Mouse (Mus musculus): ENCODE measurements around the gene Flna. TPM values are rescaled to one million over a fixed set of nuclear protein-coding genes. Genes with fewer than 3 reads are reported as not detected.

The Flna gene
- polyA plus RNA-seq, 1 experiment from 2014 or later: 215 TPM

DNA sequence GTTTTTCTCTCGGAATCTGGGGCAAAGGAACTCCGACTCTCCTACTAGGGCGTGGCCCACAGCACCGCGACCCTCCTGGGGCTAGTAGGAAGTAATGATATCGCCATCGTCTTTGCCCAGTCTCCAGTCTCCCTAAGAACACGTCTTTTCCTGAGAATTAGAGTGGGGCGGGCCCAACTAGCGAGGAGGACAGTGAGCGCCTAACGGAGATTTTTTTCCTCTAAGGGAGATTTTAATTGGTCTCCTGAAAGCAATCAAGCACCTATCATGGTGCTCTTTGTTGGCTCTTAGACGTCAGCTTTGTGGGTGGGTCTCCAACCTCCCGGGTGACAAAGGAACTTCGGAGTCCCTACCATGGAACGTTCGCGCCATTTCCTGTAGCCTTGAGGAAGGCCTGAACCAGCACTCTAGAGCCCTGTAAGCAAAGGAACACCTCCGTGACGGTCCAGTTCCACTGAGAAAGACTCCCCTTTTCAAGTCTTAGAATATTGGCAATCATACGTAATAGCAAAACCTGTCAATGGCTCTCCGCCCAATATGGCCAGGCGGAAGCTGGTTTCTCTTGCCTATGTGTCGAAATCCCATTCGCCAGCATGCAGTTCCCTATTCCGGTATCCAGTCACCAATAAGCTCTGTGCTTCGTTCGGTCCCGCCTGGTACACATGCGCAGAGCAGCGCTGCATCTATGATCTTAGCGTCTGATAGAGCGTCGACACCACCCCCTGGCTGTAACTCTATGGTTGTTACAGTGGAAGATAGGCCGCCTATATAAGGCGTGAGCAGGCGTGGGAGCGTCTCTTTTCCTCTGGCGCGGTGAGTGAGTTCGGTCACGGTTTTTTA lies 20.7 kb upstream of the Flna start, which contains the start of gene Rpl10:
Gene Rpl10, plus strand, starts transcription at position 751 of the 840 bp plus-strand sequence.
- WGBS: 15% methylated on average over 42 of the region's 42 CpGs
- H3K27ac ChIP-seq: peak within 1 kb of the TSS; percentile 94
- no peaks in the 10 kb centered on the region for H3K9me3 ChIP-seq
- H3K27me3 ChIP-seq (ENCODE audit: insufficient read depth, poor library complexity, severe bottlenecking): no peaks in the 10 kb centered on the region
- DNase-seq (ENCODE audit: low spot score): peak; percentile 90
- H3K36me3 ChIP-seq: peaks cover 14% of the 10 kb centered on the region
- H3K4me3 ChIP-seq: peak within 1 kb of the TSS; percentile 62
- H3K4me1 ChIP-seq (replicated peaks): peaks cover 4% of the 10 kb centered on the region

DNA sequence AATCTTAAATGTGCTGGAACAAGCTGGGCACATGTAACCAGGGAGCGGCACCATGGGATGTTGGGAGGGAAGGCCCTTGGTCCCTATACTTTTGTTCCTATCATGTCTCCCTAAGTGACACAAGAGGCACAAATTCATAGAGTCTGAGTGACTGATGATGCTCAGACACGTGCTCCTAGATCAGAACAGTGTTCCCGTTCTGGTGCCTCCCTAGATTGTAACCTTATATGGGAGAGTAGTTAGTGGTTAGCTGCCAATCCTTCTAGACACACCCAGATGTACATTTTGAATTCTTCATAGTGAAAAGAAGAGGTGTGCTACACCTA lies 20.1 kb upstream of the Flna start:
- DNase-seq (ENCODE audit: low spot score): no peak
- WGBS: 24% methylated on average over 3 of the region's 3 CpGs
- Histone ChIP-seq H3K36me3 (peaks cover 14% of the 10 kb centered on the region), H3K4me1 (replicated peaks) (peaks cover 4% of the 10 kb centered on the region), H3K27ac (peak overlapping the region; percentile 94), H3K4me3 (peak overlapping the region; percentile 62), H3K27me3 (ENCODE audit: insufficient read depth, poor library complexity, severe bottlenecking) (no peaks in the 10 kb centered on the region), H3K9me3 (no peaks in the 10 kb centered on the region)

DNA sequence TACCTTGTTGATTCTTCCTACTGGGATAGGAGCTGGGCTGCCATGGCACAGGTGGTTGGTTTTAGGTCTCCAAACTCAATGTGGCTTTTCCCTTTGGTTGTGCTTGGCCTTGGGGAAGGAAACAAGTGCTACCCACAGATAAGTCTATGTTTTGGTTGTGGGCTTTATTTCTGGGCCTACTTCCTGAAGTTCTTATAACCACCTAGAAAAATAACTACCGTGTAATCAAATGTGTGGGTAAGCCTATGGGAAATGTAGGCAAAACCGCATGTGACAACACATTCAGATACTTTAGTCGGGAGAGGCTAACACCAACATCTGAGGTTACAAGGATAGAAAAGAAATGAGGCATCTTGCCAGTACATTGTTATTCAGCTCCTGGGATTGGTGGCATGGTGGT lies 8.1 kb upstream of the Flna start:
- Histone ChIP-seq H3K9me3 (no peaks in the 10 kb centered on the region), H3K4me3 (no peak overlapping the region), H3K4me1 (replicated peaks) (peaks cover 5% of the 10 kb centered on the region), H3K27ac (no peak overlapping the region), H3K27me3 (ENCODE audit: insufficient read depth, poor library complexity, severe bottlenecking) (no peaks in the 10 kb centered on the region), H3K36me3 (peaks cover 35% of the 10 kb centered on the region)
- no peak for DNase-seq (ENCODE audit: low spot score)
- 95% methylated on average over 3 of the region's 3 CpGs for WGBS

DNA sequence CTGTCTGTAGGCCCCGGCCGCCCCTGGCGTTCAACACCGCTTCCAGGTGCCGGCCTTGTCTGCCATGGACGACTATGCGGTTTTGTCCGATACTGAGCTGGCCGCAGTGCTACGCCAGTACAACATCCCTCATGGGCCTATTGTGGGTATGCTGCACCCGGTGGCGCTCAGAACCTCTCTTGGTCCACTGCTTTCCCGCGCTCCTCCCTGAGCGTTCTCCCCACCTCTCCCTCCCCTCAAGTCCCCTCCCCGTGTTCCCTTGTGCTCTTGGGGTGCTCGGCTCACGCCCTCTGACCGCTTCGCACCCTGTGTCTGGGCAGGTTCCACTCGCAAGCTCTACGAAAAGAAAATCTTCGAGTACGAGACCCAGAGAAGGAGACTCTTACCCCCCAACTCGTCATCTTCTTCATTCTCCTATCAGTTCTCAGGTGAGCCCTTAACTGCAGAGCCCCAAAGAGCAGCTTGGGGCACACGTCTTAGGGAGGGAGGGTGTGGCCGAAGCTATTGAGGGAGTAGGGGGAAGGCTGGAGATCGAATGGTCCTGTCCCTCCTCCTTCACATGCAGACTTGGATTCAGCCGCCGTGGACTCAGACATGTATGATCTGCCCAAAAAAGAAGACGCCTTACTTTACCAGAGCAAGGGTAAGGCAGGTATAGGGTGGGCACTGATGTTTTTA lies 5.4 kb upstream of the Flna start:
- Histone ChIP-seq H3K9me3 (no peaks in the 10 kb centered on the region), H3K36me3 (peaks cover 31% of the 10 kb centered on the region), H3K27me3 (ENCODE audit: insufficient read depth, poor library complexity, severe bottlenecking) (peaks cover 6% of the 10 kb centered on the region; the same call in 1 of the 2 replicates), H3K4me1 (replicated peaks) (peaks cover 5% of the 10 kb centered on the region), H3K27ac (peak overlapping the region; percentile 92), H3K4me3 (peak overlapping the region; percentile 66)
- no peak for DNase-seq (ENCODE audit: low spot score)
- WGBS: 27% methylated on average over 31 of the region's 31 CpGs

DNA sequence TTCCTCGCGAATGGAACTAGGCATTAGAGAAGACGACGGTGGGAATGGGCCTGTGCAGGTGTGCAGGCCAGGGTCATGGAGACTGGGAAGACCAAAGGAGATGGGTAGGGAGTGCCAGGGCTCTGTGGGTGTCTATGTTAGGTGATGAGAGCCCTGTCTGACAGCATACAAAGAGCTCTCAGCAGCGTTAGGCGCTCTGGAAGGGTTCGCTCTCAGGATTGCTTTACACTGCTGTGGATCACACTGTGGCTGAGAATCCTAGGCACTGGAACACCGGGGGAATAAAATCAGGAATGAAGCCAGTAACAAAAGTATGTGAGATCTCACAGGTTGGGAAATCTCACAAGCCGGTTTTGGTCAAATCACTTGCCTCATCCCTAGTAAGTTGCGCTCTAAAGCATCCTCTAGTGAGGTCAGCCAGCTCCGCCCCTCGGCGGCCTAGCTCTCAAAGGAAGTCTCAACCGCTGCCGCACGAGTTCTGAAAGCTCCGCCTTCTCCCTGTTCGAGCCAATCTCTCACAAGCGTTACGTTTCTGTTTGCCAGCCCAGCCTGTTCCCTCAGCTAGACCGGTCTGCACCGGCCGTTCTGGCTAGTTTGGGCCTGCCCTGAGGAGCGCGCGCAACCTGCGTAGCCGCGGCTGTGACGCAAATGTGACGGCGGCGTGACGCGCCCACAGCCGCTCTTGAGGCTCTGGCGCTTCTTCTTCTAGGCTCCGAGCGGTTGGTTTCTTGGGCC lies 4.7 kb upstream of the Flna start, which contains the start of gene Emd:
Gene Emd, plus strand, starts transcription at position 535 of the 735 bp plus-strand sequence.
- H3K9me3 ChIP-seq: no peaks in the 10 kb centered on the region; the same call in 1 of the 2 replicates
- WGBS: 19% methylated on average over 39 of the region's 39 CpGs
- peak within 1 kb of the TSS; percentile 92 for H3K27ac ChIP-seq
- DNase-seq (ENCODE audit: low spot score): peak; percentile 88
- H3K36me3 ChIP-seq: peaks cover 28% of the 10 kb centered on the region
- H3K4me1 ChIP-seq (replicated peaks): peaks cover 12% of the 10 kb centered on the region
- H3K4me3 ChIP-seq: peak within 1 kb of the TSS; percentile 66
- peaks cover 6% of the 10 kb centered on the region; the same call in 1 of the 2 replicates for H3K27me3 ChIP-seq (ENCODE audit: insufficient read depth, poor library complexity, severe bottlenecking)

DNA sequence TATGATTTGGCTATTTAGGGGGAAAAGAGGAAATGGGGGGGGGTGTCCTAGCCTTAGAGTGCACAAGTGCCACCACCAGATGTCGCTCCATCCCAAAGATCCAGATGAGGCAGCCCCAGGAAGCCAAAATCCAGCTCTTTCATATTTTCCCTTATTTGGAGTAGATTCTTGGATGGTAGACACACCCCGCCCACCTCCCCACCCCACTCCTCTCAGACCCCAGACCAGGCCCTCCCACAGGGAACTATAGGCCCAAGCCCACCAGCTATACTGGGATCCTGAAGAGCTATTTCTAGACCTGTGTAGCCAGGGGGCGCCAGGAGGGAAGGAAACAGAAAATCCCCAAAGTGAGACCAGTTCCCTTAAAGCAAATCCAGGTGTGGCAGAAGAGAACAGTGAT lies 969 bp downstream of the Flna start:
- peak; percentile 64 for DNase-seq (ENCODE audit: low spot score)
- Histone ChIP-seq H3K27me3 (ENCODE audit: insufficient read depth, poor library complexity, severe bottlenecking) (peaks cover 6% of the 10 kb centered on the region; the same call in 1 of the 2 replicates), H3K36me3 (peaks cover 5% of the 10 kb centered on the region; the same call in 1 of the 2 replicates), H3K27ac (no peak overlapping the region), H3K9me3 (no peaks in the 10 kb centered on the region; the same call in 1 of the 2 replicates), H3K4me1 (replicated peaks) (peaks cover 14% of the 10 kb centered on the region), H3K4me3 (no peak overlapping the region)
- WGBS: 19% methylated on average over 3 of the region's 3 CpGs

DNA sequence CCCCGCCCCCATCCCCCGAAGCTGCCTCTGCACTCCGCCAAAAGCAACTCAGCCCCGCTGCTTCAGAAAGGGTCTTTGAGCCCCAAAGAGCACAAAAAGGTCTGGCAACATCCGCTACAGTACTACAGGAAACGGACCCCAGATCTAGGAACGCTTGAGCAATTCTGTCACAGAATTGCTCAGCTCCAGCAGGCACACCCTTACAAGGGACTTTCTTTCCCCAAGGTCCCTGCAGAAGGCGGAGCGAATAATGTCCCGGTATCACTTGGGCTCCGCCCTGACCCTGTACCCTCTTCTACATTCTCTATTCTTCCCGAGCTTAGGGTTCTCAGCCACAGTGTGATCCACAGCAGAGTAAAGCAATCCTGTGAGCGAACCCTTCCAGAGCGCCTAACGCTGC lies 2.9 kb downstream of the Flna start:
- H3K36me3 ChIP-seq: peaks cover 24% of the 10 kb centered on the region
- H3K4me1 ChIP-seq (replicated peaks): peaks cover 16% of the 10 kb centered on the region
- H3K27me3 ChIP-seq (ENCODE audit: insufficient read depth, poor library complexity, severe bottlenecking): peaks cover 6% of the 10 kb centered on the region; the same call in 1 of the 2 replicates
- DNase-seq (ENCODE audit: low spot score): no peak
- H3K9me3 ChIP-seq: no peaks in the 10 kb centered on the region; the same call in 1 of the 2 replicates
- H3K4me3 ChIP-seq: peak overlapping the region; percentile 66
- WGBS: 20% methylated on average over 15 of the region's 15 CpGs
- H3K27ac ChIP-seq: peak overlapping the region; percentile 94

DNA sequence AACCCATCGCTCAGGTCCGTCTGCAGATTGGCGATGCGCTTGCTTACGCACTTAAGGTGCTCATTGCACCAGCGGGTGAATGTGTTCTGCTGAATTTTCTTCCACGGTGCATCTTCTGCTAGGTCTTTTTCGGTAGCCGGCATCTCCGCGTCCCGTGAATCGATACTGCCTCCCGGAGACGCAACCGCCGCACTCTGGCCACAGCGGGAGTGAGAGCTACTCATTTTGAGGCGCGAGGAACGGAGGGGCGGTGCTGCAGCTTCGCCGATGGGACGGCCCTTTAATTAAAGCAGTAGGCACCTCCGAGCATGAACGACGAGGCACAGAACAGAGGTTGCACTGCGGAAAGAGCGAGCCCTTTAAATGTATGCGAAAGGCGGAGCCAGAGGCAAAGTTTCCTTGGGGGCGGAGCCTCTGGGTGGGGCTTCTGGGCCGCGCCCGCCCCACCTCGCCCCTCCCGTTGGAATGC lies 3.4 kb downstream of the Flna start:
- H3K27ac ChIP-seq: peak overlapping the region; percentile 94
- 15% methylated on average over 38 of the region's 38 CpGs for WGBS
- peaks cover 6% of the 10 kb centered on the region; the same call in 1 of the 2 replicates for H3K27me3 ChIP-seq (ENCODE audit: insufficient read depth, poor library complexity, severe bottlenecking)
- no peaks in the 10 kb centered on the region; the same call in 1 of the 2 replicates for H3K9me3 ChIP-seq
- H3K4me1 ChIP-seq (replicated peaks): peaks cover 16% of the 10 kb centered on the region
- peaks cover 29% of the 10 kb centered on the region for H3K36me3 ChIP-seq
- H3K4me3 ChIP-seq: peak overlapping the region; percentile 66
- peak; percentile 86 for DNase-seq (ENCODE audit: low spot score)

DNA sequence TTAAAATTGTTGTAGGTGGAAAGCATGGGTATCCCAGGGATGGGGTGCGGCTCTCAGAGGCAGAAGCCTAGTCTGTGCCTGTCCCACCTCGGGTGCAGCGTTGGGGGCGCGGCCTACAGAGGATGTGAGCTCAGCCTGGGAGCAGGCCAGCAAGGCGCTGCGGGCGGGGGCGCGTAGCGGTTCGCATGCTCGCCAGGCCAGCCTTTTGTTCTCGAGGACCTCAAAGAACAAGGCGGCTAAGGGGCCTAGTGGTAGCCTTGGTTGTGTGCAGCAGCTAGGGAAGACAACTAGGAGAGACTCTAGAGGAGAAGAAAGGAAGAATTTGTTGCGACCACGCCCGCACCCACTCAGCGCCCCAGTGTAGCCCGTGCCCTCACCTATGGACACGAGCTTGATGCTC lies 3.9 kb downstream of the Flna start:
- peak overlapping the region; percentile 94 for H3K27ac ChIP-seq
- peak overlapping the region; percentile 66 for H3K4me3 ChIP-seq
- DNase-seq (ENCODE audit: low spot score): peak; percentile 70
- peaks cover 16% of the 10 kb centered on the region for H3K4me1 ChIP-seq (replicated peaks)
- H3K9me3 ChIP-seq: no peaks in the 10 kb centered on the region; the same call in 1 of the 2 replicates
- 27% methylated on average over 21 of the region's 21 CpGs for WGBS
- H3K27me3 ChIP-seq (ENCODE audit: insufficient read depth, poor library complexity, severe bottlenecking): peaks cover 4% of the 10 kb centered on the region; the same call in 1 of the 2 replicates
- peaks cover 34% of the 10 kb centered on the region for H3K36me3 ChIP-seq

DNA sequence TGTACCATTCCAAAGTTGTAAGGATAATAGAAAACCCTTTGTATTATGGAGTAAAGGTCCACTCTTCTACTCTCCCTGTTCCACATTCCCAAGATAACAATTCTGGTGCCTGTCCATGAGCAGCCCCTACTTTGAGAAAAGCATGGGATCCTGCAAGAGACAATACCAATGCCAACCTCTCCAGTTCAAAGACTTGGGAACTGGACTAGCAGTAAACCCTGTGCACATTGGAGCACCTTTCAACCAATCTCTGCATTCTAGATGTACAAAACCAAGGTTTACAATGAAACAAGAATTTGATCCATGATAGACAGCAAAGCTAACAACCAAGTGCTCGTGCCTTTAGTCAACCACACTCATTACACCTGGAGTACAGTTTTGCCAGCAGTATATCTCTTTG lies 4.5 kb downstream of the Flna start:
- H3K27ac ChIP-seq: peak overlapping the region; percentile 94
- 37% methylated on average over 1 of the region's 1 CpGs for WGBS
- DNase-seq (ENCODE audit: low spot score): no peak

DNA sequence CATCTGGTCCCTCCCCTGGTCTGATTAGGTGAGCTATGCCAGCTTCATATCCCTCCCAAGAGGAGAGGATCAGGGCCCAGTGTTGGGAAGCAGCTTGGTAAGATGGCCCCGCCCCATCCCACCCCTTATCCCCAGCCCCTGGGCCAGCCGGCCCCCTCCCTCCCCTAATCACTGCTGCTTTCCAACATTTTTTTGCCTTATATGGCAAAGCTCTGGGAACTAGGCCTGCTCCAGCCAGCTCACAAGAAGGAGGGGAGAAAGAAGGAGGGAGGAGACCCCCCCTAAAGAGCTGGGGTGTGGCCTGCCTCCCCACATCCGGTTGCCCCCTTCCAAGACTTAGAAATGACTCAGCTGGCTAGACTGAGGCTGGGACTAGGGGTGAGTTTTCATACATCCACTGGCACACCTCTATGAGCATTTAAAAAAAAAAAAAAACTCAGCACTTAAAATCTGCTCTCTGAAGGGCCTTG lies 5.0 kb downstream of the Flna start:
- no peaks in the 10 kb centered on the region for H3K27me3 ChIP-seq (ENCODE audit: insufficient read depth, poor library complexity, severe bottlenecking)
- no peaks in the 10 kb centered on the region; the same call in 1 of the 2 replicates for H3K9me3 ChIP-seq
- peaks cover 12% of the 10 kb centered on the region for H3K4me1 ChIP-seq (replicated peaks)
- H3K27ac ChIP-seq: peak overlapping the region; percentile 94
- 30% methylated on average over 3 of the region's 3 CpGs for WGBS
- peaks cover 45% of the 10 kb centered on the region for H3K36me3 ChIP-seq
- peak overlapping the region; percentile 66 for H3K4me3 ChIP-seq
- peak; percentile 63 for DNase-seq (ENCODE audit: low spot score)

More for the DNA sequence above, 4.5 kb downstream of the Flna start:
- H3K4me1 ChIP-seq (replicated peaks): peaks cover 16% of the 10 kb centered on the region
- H3K4me3 ChIP-seq: peak overlapping the region; percentile 66
- no peaks in the 10 kb centered on the region for H3K27me3 ChIP-seq (ENCODE audit: insufficient read depth, poor library complexity, severe bottlenecking)
- H3K36me3 ChIP-seq: peaks cover 40% of the 10 kb centered on the region
- H3K9me3 ChIP-seq: no peaks in the 10 kb centered on the region; the same call in 1 of the 2 replicates

DNA sequence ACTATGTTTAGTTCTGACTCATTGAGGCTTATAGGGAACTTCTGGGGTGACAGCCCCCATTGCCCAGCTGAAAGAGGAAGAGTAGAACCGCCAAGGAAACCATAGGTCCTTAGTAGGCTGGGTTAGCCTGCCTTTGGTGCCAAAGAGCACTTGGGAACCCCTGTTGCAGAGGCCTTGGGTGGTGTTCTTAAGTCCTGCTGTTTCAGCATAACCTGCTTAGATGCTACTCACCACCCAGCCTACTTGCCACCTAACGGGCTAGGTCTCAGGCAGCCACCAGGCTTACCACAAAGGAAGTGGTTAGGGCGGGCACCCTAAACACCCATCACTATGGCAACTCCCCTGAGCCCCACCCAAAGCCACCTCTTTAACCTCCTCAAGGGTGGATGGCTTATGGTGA lies 5.8 kb downstream of the Flna start:
- no peak for DNase-seq (ENCODE audit: low spot score)
- Histone ChIP-seq H3K4me1 (replicated peaks) (peaks cover 6% of the 10 kb centered on the region), H3K9me3 (no peaks in the 10 kb centered on the region), H3K27me3 (ENCODE audit: insufficient read depth, poor library complexity, severe bottlenecking) (no peaks in the 10 kb centered on the region), H3K36me3 (peaks cover 53% of the 10 kb centered on the region), H3K27ac (peak overlapping the region; percentile 94), H3K4me3 (peak overlapping the region; percentile 66)
- 77% methylated on average over 3 of the region's 3 CpGs for WGBS
